Mouse (Mus musculus): Measurements from ENCODE around the gene Adamtsl2.

Gene Adamtsl2

GRCm38 (mm10) chr2:27079152-27079584 is at the start of gene Adamtsl2:
Adamtsl2 (plus strand) TSS chr2:27079379.
- in situ Hi-C loops (cut with MboI, MseI) = loop anchor here (5.0 to 10.0 kb wide), 3 partner anchors 83 to 306 kb away; no protein-coding TSS in a partner anchor

- in situ Hi-C loops (cut with MboI, MseI) = no loop called here
Observed at GRCm38 (mm10) chr2:27032361-27032760, 46.8 kb upstream of the Adamtsl2 start.

- in situ Hi-C loops (cut with MboI, MseI) = loop anchor here (5.0 kb wide), 2 partner anchors 49 to 389 kb away; no protein-coding TSS in a partner anchor
Observed at GRCm38 (mm10) chr2:27036003-27036402, 43.2 kb upstream of the Adamtsl2 start.

- in situ Hi-C loops (cut with MboI, MseI) = loop anchor here (5.0 kb wide), 2 partner anchors 50 to 390 kb away; no protein-coding TSS in a partner anchor
Observed at GRCm38 (mm10) chr2:27037008-27037407, 42.2 kb upstream of the Adamtsl2 start.

- in situ Hi-C loops (cut with MboI, MseI) = loop anchor here (5.0 kb wide), 2 partner anchors 51 to 391 kb away; no protein-coding TSS in a partner anchor
Observed at GRCm38 (mm10) chr2:27038596-27038995, 40.6 kb upstream of the Adamtsl2 start.

GRCm38 (mm10) chr2:27039286-27039685 is 39.9 kb upstream of the Adamtsl2 start:
- in situ Hi-C loops (cut with MboI, MseI) = loop anchor here (5.0 kb wide), 2 partner anchors 52 to 392 kb away; no protein-coding TSS in a partner anchor

GRCm38 (mm10) chr2:27042131-27042844 is 36.9 kb upstream of the Adamtsl2 start:
- in situ Hi-C loops (cut with MboI, MseI) = loop anchor here (5.0 to 10.0 kb wide), 2 partner anchors 195 to 1447 kb away; no protein-coding TSS in a partner anchor

GRCm38 (mm10) chr2:27043461-27043860 is 35.7 kb upstream of the Adamtsl2 start:
- in situ Hi-C loops (cut with MboI, MseI) = loop anchor here (5.0 to 10.0 kb wide), 2 partner anchors 194 to 1449 kb away; no protein-coding TSS in a partner anchor

- in situ Hi-C loops (cut with MboI, MseI) = loop anchor here (5.0 to 10.0 kb wide), 2 partner anchors 193 to 1449 kb away; no protein-coding TSS in a partner anchor
Observed at GRCm38 (mm10) chr2:27044166-27044565, 35.0 kb upstream of the Adamtsl2 start.

GRCm38 (mm10) chr2:27044641-27045040 is 34.5 kb upstream of the Adamtsl2 start:
- in situ Hi-C loops (cut with MboI, MseI) = loop anchor here (5.0 to 10.0 kb wide), 2 partner anchors 193 to 1450 kb away; no protein-coding TSS in a partner anchor

GRCm38 (mm10) chr2:27045979-27046770 is 33.0 kb upstream of the Adamtsl2 start:
- in situ Hi-C loops (cut with MboI, MseI) = loop anchor here (10.0 kb wide), 1 partner anchor 1451 kb away; no protein-coding TSS in a partner anchor

GRCm38 (mm10) chr2:27049408-27049807 is 29.8 kb upstream of the Adamtsl2 start:
- in situ Hi-C loops (cut with MboI, MseI) = loop anchor here (10.0 kb wide), 1 partner anchor 1455 kb away; no protein-coding TSS in a partner anchor

- in situ Hi-C loops (cut with MboI, MseI) = no loop called here
Observed at GRCm38 (mm10) chr2:27058251-27058650, 20.9 kb upstream of the Adamtsl2 start.

- in situ Hi-C loops (cut with MboI, MseI) = no loop called here
Observed at GRCm38 (mm10) chr2:27058751-27059150, 20.4 kb upstream of the Adamtsl2 start.

- in situ Hi-C loops (cut with MboI, MseI) = no loop called here
Observed at GRCm38 (mm10) chr2:27059187-27059586, 20.0 kb upstream of the Adamtsl2 start.

GRCm38 (mm10) chr2:27067124-27067523 is 12.1 kb upstream of the Adamtsl2 start:
- in situ Hi-C loops (cut with MboI, MseI) = no loop called here

- in situ Hi-C loops (cut with MboI, MseI) = no loop called here
Observed at GRCm38 (mm10) chr2:27067996-27068395, 11.2 kb upstream of the Adamtsl2 start.

GRCm38 (mm10) chr2:27069646-27070045 is 9.5 kb upstream of the Adamtsl2 start:
- in situ Hi-C loops (cut with MboI, MseI) = loop anchor here (10.0 kb wide), 1 partner anchor 315 kb away; no protein-coding TSS in a partner anchor

GRCm38 (mm10) chr2:27070247-27070813 is 8.8 kb upstream of the Adamtsl2 start:
- in situ Hi-C loops (cut with MboI, MseI) = loop anchor here (10.0 kb wide), 1 partner anchor 314 kb away; no protein-coding TSS in a partner anchor

- in situ Hi-C loops (cut with MboI, MseI) = loop anchor here (10.0 kb wide), 1 partner anchor 314 kb away; no protein-coding TSS in a partner anchor
Observed at GRCm38 (mm10) chr2:27071137-27071536, 8.0 kb upstream of the Adamtsl2 start.

GRCm38 (mm10) chr2:27071978-27072377 is 7.2 kb upstream of the Adamtsl2 start, which contains the start of gene Mymk:
Mymk (minus strand) TSS chr2:27072179.
- in situ Hi-C loops (cut with MboI, MseI) = loop anchor here (10.0 kb wide), 1 partner anchor 313 kb away; no protein-coding TSS in a partner anchor
